Mouse (Mus musculus) midbrain, embryonic 10.5 days (tissue): Measurements from ENCODE around the gene Prlhr. TPM values are rescaled to one million over a fixed set of nuclear protein-coding genes. Genes with fewer than 3 reads are reported as not detected.

Experiments used
- DNase-seq: peaks from one replicate; pipeline ENCODE4 v3.0.0-alpha.2; 2017; ENCODE audit warnings: low spot score
- H3K27ac ChIP-seq: fragments of 300-500 bp; sonication (generic); replicated peaks from 2 replicates; pipeline ENCODE4 v1.5.1; 2016; ENCODE audit warnings: mild to moderate bottlenecking
- H3K27me3 ChIP-seq: fragments of 300-500 bp; sonication (generic); 2 replicates; pipeline ENCODE4 v1.6.1; 2016; ENCODE audit warnings: low read depth, mild to moderate bottlenecking; ENCODE audit not compliant: poor library complexity, severe bottlenecking
- H3K36me3 ChIP-seq: fragments of 300-500 bp; sonication (generic); 2 replicates; pipeline ENCODE4 v1.6.1; 2016; ENCODE audit warnings: mild to moderate bottlenecking, moderate library complexity
- H3K4me1 ChIP-seq: fragments of 300-500 bp; sonication (generic); 2 replicates; pipeline ENCODE4 v1.6.1; 2016
- H3K4me3 ChIP-seq: fragments of 300-500 bp; sonication (generic); 2 replicates; pipeline ENCODE4 v1.5.1; 2016; ENCODE audit warnings: mild to moderate bottlenecking, moderate library complexity
- H3K9me3 ChIP-seq: fragments of 300-500 bp; sonication (generic); replicated peaks from 2 replicates; pipeline ENCODE4 v1.6.1; 2016; ENCODE audit warnings: mild to moderate bottlenecking
- WGBS: fragments of 180-500 bp; shearing (Covaris S2); methylation state at CpG from one replicate; pipeline ENCODE4 v1.1.7; 2016; 5-methylcytosine and 5-hydroxymethylcytosine counted together
- polyA plus RNA-seq: library from polyadenylated mRNA; unstranded; fragments of >200 nt; fragmentation: Nextera tagmentation; extraction: Ambion mirVana; gene quantifications from 2 replicates; pipeline ENCODE4 v1.2.1, GENCODE M21; 2016

The Prlhr gene
- polyA plus RNA-seq, 1 experiment from 2014 or later, result not detected

GRCm38 (mm10) chr19:60465726-60466125 lies 2.4 kb downstream of the Prlhr start:
- no peaks in the 10 kb centered on the region for H3K9me3 ChIP-seq
- DNase-seq, result no peak
- H3K4me1 ChIP-seq, result peaks cover 29% of the 10 kb centered on the region
- no peak overlapping the region for H3K4me3 ChIP-seq
- no peaks in the 10 kb centered on the region for H3K36me3 ChIP-seq
- 81% methylated on average over 2 of the region's 2 CpGs for WGBS
- no peak overlapping the region for H3K27ac ChIP-seq
- H3K27me3 ChIP-seq, result peaks cover 55% of the 10 kb centered on the region

DNA sequence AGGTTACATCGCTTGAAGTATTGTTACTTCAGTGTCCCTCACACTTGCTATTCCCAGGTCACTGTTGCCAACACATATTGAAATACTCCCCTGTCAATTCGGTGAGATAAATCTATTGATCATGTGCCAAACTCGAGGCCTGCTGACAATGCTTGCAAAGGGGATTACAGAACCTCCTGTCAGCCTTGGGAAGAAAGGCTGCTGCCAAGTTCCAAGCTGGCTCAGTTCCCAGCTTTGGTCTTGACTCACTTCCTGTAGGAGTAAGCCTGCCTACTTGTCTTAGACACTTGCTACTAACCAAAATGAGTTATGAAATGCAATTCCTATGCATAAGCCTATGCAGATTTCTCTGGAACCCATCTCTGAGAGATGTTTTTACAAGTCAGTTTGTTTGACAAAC lies 4.2 kb downstream of the Prlhr start:
- no peak overlapping the region for H3K27ac ChIP-seq
- no peaks in the 10 kb centered on the region for H3K36me3 ChIP-seq
- H3K9me3 ChIP-seq, result no peaks in the 10 kb centered on the region
- peaks cover 40% of the 10 kb centered on the region for H3K27me3 ChIP-seq
- no peak for DNase-seq
- WGBS, result 42% methylated on average over 3 of the region's 3 CpGs
- H3K4me1 ChIP-seq, result peaks cover 29% of the 10 kb centered on the region
- H3K4me3 ChIP-seq, result no peak overlapping the region

GRCm38 (mm10) chr19:60463440-60463839 lies 4.7 kb downstream of the Prlhr start:
- H3K36me3 ChIP-seq, result no peaks in the 10 kb centered on the region
- peaks cover 25% of the 10 kb centered on the region for H3K4me1 ChIP-seq
- peaks cover 35% of the 10 kb centered on the region for H3K27me3 ChIP-seq
- H3K4me3 ChIP-seq, result no peak overlapping the region
- WGBS, result 89% methylated on average over 3 of the region's 3 CpGs
- H3K27ac ChIP-seq, result no peak overlapping the region
- no peak for DNase-seq
- no peaks in the 10 kb centered on the region for H3K9me3 ChIP-seq

DNA sequence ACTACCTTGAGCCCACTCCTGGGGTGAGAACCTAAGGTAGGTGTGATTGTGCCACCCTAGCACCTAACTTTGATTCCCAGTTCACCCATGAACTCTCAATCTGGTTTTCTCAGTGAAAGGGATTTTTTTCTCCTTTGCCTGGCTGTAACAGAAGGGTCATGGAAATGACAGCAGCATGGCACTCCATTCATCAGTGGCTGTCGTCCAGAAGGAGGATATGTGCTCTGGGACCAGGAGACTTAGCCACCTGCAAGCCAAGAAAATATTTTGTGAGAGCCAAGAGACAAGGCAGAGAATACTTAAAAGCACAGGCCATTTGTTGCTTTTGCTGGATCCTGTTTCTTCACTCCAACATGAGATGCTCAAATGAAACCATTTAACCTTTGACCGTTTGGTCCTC lies 6.6 kb downstream of the Prlhr start:
- peaks cover 8% of the 10 kb centered on the region for H3K4me1 ChIP-seq
- peaks cover 15% of the 10 kb centered on the region for H3K27me3 ChIP-seq
- no peak overlapping the region for H3K27ac ChIP-seq
- H3K36me3 ChIP-seq, result no peaks in the 10 kb centered on the region
- DNase-seq, result no peak
- no peaks in the 10 kb centered on the region for H3K9me3 ChIP-seq
- 76% methylated on average over 2 of the region's 2 CpGs for WGBS
- no peak overlapping the region for H3K4me3 ChIP-seq

- H3K36me3 ChIP-seq, result no peaks in the 10 kb centered on the region
- no peaks in the 10 kb centered on the region for H3K27me3 ChIP-seq
- H3K4me1 ChIP-seq, result peaks cover 8% of the 10 kb centered on the region
- DNase-seq, result no peak
- no peaks in the 10 kb centered on the region for H3K9me3 ChIP-seq
- H3K27ac ChIP-seq, result no peak overlapping the region
- 75% methylated on average over 3 of the region's 3 CpGs for WGBS
- no peak overlapping the region for H3K4me3 ChIP-seq
Observed at GRCm38 (mm10) chr19:60459680-60460079, 8.4 kb downstream of the Prlhr start.

- Histone ChIP-seq H3K27me3 (no peaks in the 10 kb centered on the region), H3K4me1 (peaks cover 6% of the 10 kb centered on the region), H3K36me3 (no peaks in the 10 kb centered on the region), H3K9me3 (no peaks in the 10 kb centered on the region), H3K4me3 (no peak overlapping the region), H3K27ac (no peak overlapping the region)
- no peak for DNase-seq
- WGBS, result 81% methylated on average over 2 of the region's 2 CpGs
Observed at GRCm38 (mm10) chr19:60459071-60459470, 9.0 kb downstream of the Prlhr start.

DNA sequence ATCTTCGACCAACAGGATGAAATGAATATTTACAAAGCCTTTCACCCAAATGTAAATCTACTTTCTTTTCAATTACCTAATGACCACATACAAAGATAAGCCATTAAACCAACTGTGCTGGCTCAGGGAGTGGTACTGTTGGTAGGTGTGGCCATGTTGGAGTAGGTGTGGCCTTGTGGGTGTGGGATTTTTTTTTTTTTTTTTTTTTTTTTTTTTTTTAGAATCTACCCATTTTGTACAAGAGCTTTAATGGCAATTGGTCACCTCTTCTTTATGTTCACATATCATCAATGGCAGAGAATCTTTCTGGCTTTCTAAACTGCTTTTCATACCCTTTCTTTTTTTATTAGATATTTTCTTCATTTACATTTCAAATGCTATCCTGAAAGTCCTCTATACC lies 12.3 kb downstream of the Prlhr start:
- Histone ChIP-seq H3K4me3 (no peak overlapping the region), H3K27ac (no peak overlapping the region), H3K36me3 (no peaks in the 10 kb centered on the region), H3K4me1 (no peaks in the 10 kb centered on the region), H3K9me3 (no peaks in the 10 kb centered on the region), H3K27me3 (no peaks in the 10 kb centered on the region)
- no peak for DNase-seq
- WGBS, result 95% methylated on average over 1 of the region's 1 CpGs

DNA sequence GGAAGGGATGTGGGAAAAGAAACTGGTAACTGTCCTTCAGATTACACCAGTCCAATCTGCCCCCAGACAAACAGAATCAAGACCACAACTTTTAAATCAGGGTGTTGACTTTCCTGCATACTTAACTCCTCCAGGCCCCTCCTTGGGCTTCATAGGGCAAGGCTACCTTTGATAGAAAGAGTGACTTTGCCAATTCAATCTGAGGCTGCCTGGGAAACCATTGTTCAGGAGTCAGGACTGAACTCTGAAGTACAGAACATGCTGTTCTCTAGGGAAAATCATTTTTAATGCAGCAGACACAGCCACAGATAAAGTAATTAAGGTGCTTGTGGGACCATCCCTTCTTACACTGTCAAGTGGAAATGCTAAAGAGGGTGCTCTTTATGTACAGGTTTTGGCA lies 27.6 kb downstream of the Prlhr start:
- no peaks in the 10 kb centered on the region for H3K36me3 ChIP-seq
- no peak for DNase-seq
- H3K27me3 ChIP-seq, result no peaks in the 10 kb centered on the region
- H3K4me1 ChIP-seq, result no peaks in the 10 kb centered on the region
- no peaks in the 10 kb centered on the region for H3K9me3 ChIP-seq
- no peak overlapping the region for H3K4me3 ChIP-seq
- no peak overlapping the region for H3K27ac ChIP-seq

- H3K27me3 ChIP-seq, result no peaks in the 10 kb centered on the region
- 84% methylated on average over 5 of the region's 5 CpGs for WGBS
- H3K4me1 ChIP-seq, result no peaks in the 10 kb centered on the region
- H3K36me3 ChIP-seq, result no peaks in the 10 kb centered on the region
- DNase-seq, result no peak
- no peak overlapping the region for H3K27ac ChIP-seq
- H3K4me3 ChIP-seq, result no peak overlapping the region
- H3K9me3 ChIP-seq, result no peaks in the 10 kb centered on the region
Observed at GRCm38 (mm10) chr19:60440083-60440482, 28.0 kb downstream of the Prlhr start.

- Histone ChIP-seq H3K9me3 (no peaks in the 10 kb centered on the region), H3K27ac (no peak overlapping the region), H3K4me1 (no peaks in the 10 kb centered on the region), H3K36me3 (no peaks in the 10 kb centered on the region), H3K27me3 (no peaks in the 10 kb centered on the region), H3K4me3 (no peak overlapping the region)
- DNase-seq, result peak; percentile 21
- WGBS, result 54% methylated on average over 6 of the region's 6 CpGs
Observed at GRCm38 (mm10) chr19:60437566-60438241, 30.4 kb downstream of the Prlhr start.

GRCm38 (mm10) chr19:60432347-60433129 lies 35.6 kb downstream of the Prlhr start:
- DNase-seq, result no peak
- Histone ChIP-seq H3K36me3 (no peaks in the 10 kb centered on the region), H3K4me3 (no peak overlapping the region), H3K27me3 (no peaks in the 10 kb centered on the region), H3K27ac (no peak overlapping the region), H3K4me1 (no peaks in the 10 kb centered on the region), H3K9me3 (no peaks in the 10 kb centered on the region)
- WGBS, result 87% methylated on average over 6 of the region's 6 CpGs

GRCm38 (mm10) chr19:60417611-60418010 lies 50.5 kb downstream of the Prlhr start:
- peak; percentile 15 for DNase-seq
- Histone ChIP-seq H3K4me3 (no peak overlapping the region), H3K36me3 (no peaks in the 10 kb centered on the region), H3K4me1 (no peaks in the 10 kb centered on the region), H3K9me3 (no peaks in the 10 kb centered on the region), H3K27me3 (no peaks in the 10 kb centered on the region), H3K27ac (no peak overlapping the region)
- 75% methylated on average over 1 of the region's 1 CpGs for WGBS
